Mouse (Mus musculus): ENCODE measurements around the gene Tnfrsf25.
A peak's percentile ranks its signal among the peaks of the same experiment; 100 is the strongest.

Gene Tnfrsf25

DNA sequence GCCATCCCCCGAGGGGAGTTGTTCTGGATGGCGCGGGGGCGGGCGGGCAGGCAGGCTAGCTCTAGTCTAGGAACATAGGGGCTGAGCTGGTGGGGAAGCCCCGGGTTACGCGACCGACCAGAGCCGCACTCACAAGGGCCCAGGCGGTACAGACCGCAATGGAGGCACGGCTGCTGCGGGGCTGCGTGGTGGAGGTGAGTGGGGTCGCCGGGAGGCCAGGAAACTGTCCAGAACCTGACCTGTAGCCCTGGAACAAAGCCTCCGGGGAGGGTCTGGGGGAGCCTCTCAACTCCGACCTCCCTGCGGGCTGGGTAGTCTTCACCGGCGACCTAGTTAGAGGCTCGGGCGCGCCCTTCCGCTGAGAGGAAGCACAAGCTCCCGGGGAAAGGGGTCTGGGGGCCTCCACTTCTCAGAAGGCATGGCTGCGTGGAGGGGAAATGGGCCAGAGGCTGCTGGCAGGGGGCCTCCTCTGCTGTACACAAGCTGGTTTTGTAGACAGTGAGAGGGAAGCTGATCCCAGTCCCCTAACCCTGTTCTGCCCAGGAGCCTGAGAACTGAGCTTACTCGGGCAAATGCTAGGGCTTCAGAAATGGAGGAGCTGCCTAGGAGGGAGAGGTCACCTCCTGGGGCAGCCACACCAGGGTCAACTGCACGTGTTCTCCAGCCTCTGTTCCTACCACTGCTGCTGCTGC lies at the start of gene Tnfrsf25:
Gene Tnfrsf25 (plus strand): TSS at position 14 of the 692 bp plus-strand sequence.
- DNase-seq = no peak

DNA sequence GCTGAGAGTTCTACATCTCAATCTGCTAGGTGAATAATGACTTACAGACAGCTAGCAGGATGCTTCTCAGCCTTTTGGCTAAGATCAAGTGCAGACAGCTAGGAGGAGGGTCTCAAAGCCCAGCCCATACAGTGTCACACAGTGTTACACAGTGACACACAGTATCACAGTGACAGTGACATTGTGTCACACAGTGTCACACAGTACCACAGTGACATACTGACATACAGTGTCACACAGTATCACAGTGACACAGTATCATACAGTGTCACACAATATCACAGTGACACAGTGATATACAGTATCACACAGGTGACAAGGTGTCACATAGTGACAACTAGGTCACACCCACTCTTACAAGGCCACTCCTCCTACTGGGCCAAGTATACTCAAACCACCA lies 48.5 kb upstream of the Tnfrsf25 start:
- DNase-seq = no peak

DNA sequence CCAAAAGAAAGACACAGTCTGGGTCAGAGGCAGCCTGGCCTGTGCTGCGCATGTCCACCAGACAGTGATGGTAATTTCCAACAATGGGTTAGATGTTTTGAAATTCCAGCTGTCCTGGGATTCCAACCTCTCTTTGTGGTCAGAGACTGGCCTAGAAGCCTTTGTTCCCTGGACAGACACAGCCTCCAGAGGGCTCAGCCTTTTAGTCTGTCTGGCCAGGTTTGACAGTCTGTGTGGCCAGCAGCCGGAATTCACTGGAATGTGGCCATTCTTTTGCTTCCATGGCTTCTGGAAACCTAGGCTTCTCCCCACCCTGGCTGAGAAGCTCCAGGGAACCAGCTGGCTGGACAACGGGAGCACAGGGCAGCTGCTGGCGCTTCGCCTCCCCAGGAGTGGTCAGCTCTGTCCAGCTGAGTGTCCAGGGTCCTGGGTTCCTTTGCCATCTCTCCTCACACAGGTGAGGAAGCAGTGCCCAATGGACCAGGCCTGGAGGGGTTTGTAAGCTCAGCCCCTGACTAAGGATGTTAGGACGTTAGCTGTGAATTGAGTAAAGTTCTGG lies 47.5 kb upstream of the Tnfrsf25 start:
- peak; percentile 9 for DNase-seq

DNA sequence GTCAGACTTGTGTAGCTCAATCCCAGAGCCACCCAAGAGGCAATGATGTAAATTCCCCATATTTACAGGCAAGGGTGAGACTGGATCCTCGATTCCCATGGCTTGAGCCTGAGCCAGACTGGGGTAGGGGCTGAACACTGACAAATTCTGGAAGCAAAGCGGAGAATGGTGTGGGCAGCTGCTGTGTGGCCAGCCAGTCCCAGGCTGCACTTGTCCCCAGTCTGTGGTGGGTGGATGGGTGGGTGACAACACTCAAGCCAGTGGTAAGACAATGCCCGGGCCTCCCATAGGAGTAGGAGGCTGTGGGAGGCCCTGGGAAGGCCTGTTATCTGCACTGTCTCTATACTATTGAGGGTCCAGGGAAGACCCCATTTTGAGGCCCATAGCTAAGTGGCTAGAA lies 46.5 kb upstream of the Tnfrsf25 start:
- no peak for DNase-seq

DNA sequence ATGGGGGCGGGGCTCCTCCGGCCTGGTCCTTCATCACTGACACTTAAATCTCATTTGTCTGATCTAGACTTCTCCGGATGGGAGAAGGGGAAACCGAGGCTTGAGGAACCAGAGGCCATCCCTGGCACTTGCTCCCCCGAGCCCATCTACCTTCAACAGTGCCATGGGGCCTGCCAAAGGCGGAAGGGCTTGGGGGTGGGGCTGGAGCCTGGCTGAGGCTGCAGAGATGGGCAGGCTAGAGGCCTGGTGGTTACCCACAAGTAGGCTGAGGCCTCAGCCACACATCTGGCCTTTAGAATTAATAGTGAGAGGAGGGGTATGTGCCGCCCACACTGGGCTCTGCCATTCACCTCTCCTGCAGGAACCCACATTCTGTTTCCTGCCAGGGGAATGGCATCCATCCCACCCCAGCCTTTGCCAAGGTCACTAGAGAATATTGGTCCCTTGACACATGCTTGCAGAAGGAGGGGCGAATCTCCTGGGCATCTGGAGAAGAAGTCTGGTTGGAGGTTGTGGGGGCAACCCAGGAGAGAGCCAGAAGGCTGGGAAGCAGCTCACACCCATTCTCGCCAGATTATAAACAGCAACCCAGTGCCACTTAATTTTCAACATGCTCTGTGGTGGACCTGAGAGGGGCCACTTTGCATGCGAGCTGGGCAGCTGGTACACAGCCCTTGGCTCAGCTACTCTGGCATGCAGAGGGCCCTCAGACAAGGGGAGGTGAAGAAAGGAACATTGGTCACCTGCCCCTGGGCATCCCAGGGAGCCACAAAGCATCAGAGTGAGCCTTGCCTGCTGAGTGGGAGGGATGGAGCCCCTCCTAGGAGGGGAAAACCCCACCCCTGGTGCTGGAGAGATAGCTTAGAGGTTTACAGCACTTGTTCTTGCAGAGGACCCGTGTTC lies 45.0 kb upstream of the Tnfrsf25 start:
- DNase-seq = peak; percentile 29

- peak; percentile 71 for DNase-seq
Measured at GRCm38 (mm10) chr4:152072121-152072601, 43.6 kb upstream of the Tnfrsf25 start, which contains the start of gene Plekhg5. Gene Plekhg5 (plus strand): TSS chr4:152072498.

DNA sequence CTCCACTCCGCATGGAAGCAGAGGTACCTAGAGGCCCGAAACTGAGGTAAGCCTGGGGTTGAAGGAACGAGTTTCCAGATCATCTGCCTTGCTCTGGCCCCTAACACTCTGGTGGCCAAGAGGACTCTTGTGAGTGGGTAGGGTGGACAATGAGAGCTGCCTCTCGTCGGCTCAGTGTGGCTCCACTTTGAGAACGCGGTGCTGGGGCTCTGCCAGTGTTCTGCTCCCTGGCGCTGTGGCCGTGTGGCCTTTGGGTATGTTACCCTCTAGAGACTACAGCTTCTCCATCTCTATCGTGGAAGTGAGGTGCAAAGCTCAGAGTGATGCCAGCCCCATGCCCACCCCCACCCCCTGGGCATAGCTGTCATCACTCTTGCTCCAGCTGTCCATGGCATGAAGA lies 43.1 kb upstream of the Tnfrsf25 start:
- peak; percentile 33 for DNase-seq

- no peak for DNase-seq
Measured at GRCm38 (mm10) chr4:152073715-152074114, 42.0 kb upstream of the Tnfrsf25 start.

DNA sequence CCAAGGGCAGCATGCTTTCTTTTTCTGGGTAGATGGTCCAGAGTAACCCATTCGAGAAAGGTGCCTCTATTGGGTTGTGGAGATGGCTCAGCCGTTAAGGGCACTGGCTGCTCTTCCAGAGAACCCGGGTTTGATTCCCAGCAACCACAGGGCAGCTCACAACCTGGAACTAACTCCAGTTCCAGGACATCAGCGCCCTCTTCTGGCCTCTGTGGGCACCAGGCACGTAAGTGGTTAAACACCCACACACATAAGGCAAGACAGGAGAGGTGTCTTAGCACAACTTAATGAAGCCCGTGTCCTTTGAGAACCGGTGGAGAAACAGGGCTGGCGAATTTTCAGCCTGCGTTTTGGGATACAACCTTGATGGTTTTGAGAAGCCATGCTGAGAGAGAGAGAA lies 41.2 kb upstream of the Tnfrsf25 start:
- DNase-seq = no peak

DNA sequence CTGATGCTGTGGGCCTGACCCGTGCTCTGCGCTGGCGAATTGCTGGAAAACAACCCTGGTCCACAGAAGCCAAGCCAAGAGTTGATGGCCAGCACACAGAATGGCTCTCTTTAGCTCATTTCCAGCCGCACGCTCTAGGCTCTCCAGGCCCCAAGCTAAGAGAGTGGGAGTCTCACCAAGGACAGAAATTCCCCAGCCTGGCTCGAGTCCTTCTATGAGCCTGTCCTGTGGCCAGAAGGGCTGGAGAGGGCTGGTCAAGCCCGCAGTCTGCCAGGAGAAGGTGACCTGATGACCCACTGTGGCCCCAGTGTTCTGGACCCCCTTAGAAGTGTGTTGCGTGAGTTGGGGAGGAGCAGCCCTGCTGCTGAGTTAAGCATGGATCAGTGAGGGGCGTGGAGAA lies 38.5 kb upstream of the Tnfrsf25 start:
- no peak for DNase-seq

- DNase-seq = no peak
Measured at GRCm38 (mm10) chr4:152078105-152078530, 37.6 kb upstream of the Tnfrsf25 start.

GRCm38 (mm10) chr4:152079261-152079660 lies 36.5 kb upstream of the Tnfrsf25 start:
- no peak for DNase-seq

DNA sequence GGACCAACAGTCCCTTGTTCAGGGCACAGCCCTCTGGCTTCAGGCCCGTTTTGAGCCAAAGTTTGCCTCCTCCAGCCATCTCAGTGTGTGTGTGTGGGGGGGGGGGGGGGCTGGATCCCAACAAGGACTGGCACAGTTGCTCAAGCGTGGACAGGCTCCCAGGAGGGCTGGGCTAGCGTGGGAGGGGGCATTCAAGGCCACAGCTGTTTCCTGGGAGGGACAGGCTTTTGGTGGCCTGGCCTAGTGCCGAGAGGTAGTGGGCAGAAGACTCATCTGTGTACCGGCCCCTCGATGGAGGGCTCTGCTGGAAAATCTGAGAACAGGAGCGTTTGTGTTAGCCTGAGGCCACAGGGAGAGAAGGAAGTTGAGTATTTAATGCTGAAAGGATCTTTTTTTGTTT lies 35.8 kb upstream of the Tnfrsf25 start:
- no peak for DNase-seq

GRCm38 (mm10) chr4:152083611-152084220 lies 32.0 kb upstream of the Tnfrsf25 start:
- DNase-seq = no peak

DNA sequence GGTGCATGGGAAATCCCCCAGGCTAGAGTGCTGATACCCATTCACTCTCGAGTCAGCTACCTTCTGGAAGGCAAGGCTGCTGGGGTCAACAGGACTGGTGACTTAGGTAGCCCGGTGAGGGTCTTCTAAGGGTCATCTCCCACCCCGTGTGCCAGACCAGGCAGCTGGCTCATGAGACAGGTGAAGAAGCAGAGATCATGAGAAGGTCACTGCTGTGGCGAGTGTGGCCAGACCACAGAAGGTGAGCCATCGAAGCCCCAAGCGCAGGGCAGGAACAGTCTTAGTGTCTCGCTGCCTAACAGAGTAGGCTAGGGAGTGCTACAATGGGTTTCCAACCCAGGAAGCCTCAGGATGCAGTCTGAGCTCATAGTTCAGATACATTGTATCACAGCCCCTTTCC lies 31.1 kb upstream of the Tnfrsf25 start:
- DNase-seq = no peak

DNA sequence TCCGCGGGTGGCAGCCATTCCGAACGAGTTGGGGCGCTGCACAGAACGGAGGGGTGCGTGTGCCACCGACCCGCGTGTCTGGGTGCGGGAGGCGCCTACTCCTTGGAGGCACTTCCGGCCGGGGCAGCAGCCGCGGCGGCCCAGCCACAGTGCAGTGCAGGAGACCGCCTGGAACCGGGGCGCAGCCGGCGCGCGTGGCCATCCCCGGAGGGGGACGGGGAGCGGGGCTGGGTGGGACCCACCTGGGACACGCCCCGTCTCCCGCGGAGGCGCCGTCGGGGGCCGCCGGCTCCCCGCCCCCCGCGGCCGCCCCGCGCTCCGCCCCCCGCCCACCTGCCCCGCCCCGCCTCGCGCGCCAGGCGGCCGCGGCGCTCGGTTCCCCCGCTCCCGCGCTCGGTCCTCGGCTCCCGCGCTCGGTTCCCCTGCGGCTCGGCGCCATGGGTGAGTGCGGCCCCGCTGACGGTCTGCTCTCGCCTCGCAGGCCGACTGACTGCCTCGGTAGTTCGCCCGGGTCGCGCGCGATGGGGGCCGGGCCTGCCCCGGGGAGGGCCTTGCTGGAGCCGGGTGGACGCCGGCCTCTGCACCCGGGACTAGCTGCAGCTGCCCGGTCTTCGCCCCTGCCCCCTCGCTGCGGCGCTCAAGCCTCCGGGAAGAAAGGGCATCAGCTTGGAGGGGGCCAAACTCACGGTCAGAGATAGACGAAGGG lies 29.1 kb upstream of the Tnfrsf25 start:
- peak; percentile 67 for DNase-seq

GRCm38 (mm10) chr4:152087211-152088081 lies 28.3 kb upstream of the Tnfrsf25 start:
- no peak for DNase-seq

DNA sequence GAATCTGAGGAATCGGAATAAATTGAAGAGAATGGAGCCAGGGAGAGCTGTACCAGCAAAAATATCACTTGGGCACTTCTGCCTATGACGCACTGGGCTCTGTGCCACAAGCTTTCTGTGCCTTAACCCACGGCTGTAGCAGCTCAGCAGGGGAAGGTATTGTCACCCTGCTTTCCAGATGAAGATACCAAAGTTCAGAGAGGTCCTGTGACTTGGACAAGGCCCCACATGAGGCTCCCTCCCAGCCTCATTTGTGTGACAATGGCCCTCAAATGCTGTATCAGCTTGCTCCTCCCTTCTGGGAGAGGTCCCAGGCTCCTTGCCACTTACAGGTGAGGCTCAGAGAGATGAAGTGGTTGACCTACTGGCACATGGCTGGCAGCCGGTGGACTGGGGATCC lies 27.6 kb upstream of the Tnfrsf25 start:
- DNase-seq = no peak

GRCm38 (mm10) chr4:152088556-152089120 lies 27.1 kb upstream of the Tnfrsf25 start:
- DNase-seq = no peak

DNA sequence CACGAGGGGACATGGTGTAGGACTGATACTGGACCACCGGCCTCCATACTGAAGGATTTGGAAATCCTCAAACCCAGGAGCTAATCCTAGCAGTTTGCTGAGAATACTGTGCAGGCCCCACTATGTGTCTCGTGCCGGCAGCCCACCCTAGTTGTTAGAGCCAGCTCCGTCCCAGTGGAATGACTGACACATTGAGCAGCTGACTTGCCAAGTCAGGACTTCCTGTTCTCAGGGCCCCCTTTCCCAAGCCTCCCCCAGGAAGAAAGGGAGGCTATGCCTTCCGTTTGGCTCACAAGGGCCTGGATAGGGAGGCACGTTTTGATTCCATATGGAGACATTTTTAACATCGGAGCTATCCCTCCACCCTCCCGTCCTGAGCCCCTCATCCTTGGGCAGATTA lies 25.5 kb upstream of the Tnfrsf25 start:
- no peak for DNase-seq

DNA sequence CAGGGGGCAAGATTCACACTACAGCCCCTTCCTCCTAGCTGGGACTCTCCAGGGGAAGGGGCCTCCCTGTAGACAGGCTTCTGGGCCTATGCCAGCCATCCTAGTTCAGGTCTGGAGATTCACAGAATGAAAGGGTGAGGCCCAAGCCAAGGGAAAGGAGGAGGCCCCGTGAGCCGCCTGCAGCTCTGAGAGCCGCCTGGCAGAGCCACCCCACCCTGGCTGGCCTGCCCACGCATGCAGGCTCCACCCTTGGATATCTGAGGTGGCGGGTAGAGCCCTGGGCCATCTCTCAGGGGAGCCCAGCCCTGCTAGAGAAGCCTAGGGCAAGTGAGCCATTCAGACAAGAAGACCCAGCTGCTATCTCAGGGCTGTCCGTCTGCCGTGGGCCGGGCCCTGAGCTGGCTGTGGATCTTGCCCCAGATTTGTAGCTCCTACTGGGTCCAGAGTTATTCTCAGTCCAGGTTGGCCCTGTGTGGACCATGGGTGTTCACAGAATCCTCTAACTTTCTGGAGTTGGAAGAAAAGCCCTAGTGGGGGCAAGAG lies 22.9 kb upstream of the Tnfrsf25 start:
- no peak for DNase-seq

Data from lung, postnatal 10 days (tissue).